Mouse (Mus musculus): ENCODE data around the gene Map7d1.

- TF ChIP-seq CTCF (IDR thresholded peaks at IDR 0.05; ENCODE audit: low read depth), result no peak
- no peak for TF ChIP-seq EP300 (IDR thresholded peaks at IDR 0.05; ENCODE audit: low read depth)
Observed at GRCm38 (mm10) chr4:126199556-126199955, 56.6 kb downstream of the Map7d1 start.
